Mouse (Mus musculus): ENCODE measurements around the gene Birc3.

- TF ChIP-seq POLR2A (IDR thresholded peaks at IDR 0.05; ENCODE audit: insufficient read length, low read depth), result no peak
- no peak for TF ChIP-seq REST (IDR thresholded peaks at IDR 0.05; ENCODE audit: insufficient read depth, insufficient read length)
- TF ChIP-seq MYOD1 (IDR thresholded peaks at IDR 0.05; ENCODE audit: control insufficient read depth in 1 of 3, insufficient read length in 2 of 3, low read depth in 2 of 3), result no peak
- no peak for TF ChIP-seq POLR2AphosphoS2 (IDR thresholded peaks at IDR 0.05; ENCODE audit: insufficient read length, low read depth)
- TF ChIP-seq TCF3 (IDR thresholded peaks at IDR 0.05; ENCODE audit: insufficient read length, low read depth), result no peak
- TF ChIP-seq USF1 (IDR thresholded peaks at IDR 0.05; ENCODE audit: low read depth), result no peak
- TF ChIP-seq MAX (IDR thresholded peaks at IDR 0.05; ENCODE audit: low read depth), result no peak
- no peak for TF ChIP-seq CEBPB (IDR thresholded peaks at IDR 0.05; ENCODE audit: insufficient read depth, poor library complexity, severe bottlenecking)
Observed at GRCm38 (mm10) chr9:7903825-7904224, 30.8 kb upstream of the Birc3 start.
